Mouse (Mus musculus) embryo, embryonic 11.5 days (tissue): ENCODE measurements around the gene Cdh23.

Experiments used
- DNase-seq: peaks from one replicate; pipeline ENCODE4 v3.0.0-alpha.2; 2012; ENCODE audit warnings: low read depth, low spot score

Gene Cdh23

DNA sequence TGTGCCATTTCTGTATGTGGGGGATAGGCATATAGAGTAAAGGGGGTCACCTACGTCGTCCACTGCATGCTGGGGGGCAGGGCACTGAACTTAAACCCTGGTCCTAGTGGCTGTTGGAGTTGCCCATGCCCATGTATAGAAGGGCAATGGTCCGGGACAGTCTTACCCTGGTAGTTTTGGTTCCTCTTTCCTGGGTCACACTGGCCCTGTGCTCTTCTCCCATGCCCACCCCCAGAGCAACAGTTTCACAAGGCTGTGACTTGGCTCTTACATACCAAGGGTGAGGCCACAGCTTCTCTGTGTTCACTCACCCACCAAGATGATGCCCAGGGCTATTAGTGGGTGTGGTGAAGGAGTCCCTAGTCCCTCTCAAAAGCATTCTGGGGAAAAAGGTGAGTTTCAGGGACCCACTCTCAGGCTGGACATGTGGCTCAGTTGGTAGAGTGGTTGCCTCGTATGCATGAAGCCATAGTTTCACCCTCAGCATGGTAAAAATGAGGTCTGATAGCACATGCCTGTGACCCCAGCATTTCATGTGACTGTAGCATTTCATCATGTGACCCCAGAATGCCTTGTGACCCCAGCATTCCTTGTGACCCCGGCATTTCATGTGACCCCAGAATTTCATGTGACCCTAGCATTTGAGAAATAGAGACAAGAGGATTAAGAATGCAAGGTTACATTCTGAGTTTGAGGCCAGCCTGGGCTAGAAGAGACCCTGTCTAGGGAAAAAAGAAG lies 435.6 kb downstream of the Cdh23 start:
- no peak for DNase-seq

DNA sequence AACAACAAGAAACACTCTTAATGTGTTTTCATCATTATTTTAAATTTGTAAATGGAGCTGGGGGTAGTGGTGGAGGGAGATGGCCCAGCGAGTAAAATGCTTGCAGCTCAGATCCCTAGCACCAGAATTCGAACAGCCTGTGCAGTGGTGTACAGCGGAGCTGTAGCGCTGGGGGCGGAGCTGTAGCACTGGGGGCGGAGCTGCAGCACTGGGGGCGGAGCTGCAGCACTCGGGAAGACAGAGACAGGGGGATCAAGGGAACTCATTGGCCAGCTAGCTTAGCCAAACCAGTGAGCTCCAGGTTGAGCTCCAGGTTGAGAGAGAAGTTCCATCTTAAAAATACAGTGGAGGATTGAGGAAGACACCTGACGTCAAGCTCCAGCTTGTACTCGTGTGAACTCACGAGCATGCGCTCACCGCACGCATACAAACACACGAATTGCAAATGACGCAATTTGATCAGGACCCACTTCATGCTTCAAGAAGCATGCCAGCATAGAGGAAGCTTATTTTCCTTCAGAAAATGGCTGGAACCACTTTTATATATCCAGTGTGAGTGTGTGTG lies 438.9 kb downstream of the Cdh23 start:
- DNase-seq, result no peak

DNA sequence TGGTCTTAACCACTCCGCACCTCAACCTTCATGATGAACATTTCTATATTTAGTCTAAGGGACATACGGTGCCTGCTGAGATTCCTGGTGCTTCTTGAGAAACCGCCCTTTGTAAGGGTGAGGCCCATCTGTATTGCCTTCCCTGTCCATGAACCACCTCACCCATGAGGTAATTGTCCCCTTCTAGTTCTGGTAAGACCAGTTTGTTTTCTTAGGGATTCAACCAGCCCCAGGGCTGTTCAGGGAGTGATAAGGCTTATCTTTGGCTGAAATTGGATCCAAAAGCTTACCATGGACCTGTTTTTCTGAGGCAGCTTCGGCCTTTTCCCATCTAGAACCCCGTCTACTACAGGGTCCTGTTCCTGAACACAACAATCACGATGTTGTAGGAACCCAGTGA lies 440.2 kb downstream of the Cdh23 start:
- no peak for DNase-seq
